ENCODE assay signal across 8 mouse cellular contexts in the genomic region with DNA sequence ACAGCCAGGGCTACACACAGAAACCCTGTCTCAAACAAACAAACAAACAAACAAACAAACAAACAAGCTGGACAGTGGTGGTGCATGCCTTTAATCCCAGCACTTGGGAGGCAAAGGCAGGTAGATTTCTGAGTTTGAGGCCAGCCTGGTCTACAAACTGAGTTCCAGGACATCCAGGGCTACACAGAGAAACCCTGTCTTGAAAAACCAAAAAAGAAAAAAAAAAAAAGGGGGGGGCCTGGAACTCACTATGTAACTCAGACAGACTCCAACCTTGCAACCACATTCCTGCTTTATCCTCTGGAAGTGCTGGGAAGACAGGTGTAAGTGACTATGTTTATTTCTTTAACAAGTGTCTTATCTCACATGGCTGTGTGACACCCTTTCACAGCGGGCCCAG. TPM values are rescaled to one million over a fixed set of nuclear protein-coding genes. Genes with fewer than 3 reads are reported as not detected.
DNase-seq lines count a peak whose midpoint lies in the region; ATAC-seq lines count a peak whose summit lies in the region.
"Not testable (repeated sequence)": the region's sequence is repeated elsewhere in the genome, so short reads cannot be mapped to it uniquely, and the experiment has no call there.

A gene (plus strand): TSS at position 301 of the 400 bp plus-strand sequence.

- WGBS in forebrain, embryonic 10.5 days, result 70% methylated on average over 1 of the region's 1 CpGs
- WGBS in heart, embryonic 13.5 days, result 38% methylated on average over 1 of the region's 1 CpGs
- WGBS in intestine, embryonic 16.5 days, result 69% methylated on average over 1 of the region's 1 CpGs
- 20% methylated on average over 1 of the region's 1 CpGs for WGBS in liver, embryonic 15.5 days (ENCODE audit: insufficient replicate concordance)
- 65% methylated on average over 1 of the region's 1 CpGs for WGBS in midbrain, embryonic 15.5 days
- 46% methylated on average over 1 of the region's 1 CpGs for WGBS in stomach, embryonic 16.5 days

- H3K36me3 ChIP-seq in forebrain, embryonic 10.5 days (replicated peaks); heart, embryonic 13.5 days; intestine, embryonic 16.5 days (ENCODE audit: control insufficient read depth, insufficient read depth, low read length); liver, embryonic 15.5 days (replicated peaks); midbrain, embryonic 15.5 days (replicated peaks); stomach, embryonic 16.5 days (ENCODE audit: control insufficient read depth, insufficient read depth, low read length): not testable (repeated sequence)

- H3K27ac ChIP-seq in forebrain, embryonic 10.5 days, result peak within 1 kb of the TSS; percentile 99
- H3K27ac ChIP-seq in heart, embryonic 13.5 days (replicated peaks), result peak within 1 kb of the TSS; percentile 99
- peak within 1 kb of the TSS; percentile 63 for H3K27ac ChIP-seq in intestine, embryonic 16.5 days (ENCODE audit: low read length)
- H3K27ac ChIP-seq in liver, embryonic 15.5 days (replicated peaks), result peak within 1 kb of the TSS; percentile 97
- H3K27ac ChIP-seq in midbrain, embryonic 15.5 days, result peak within 1 kb of the TSS; percentile 96
- peak within 1 kb of the TSS; percentile 59 for H3K27ac ChIP-seq in stomach, embryonic 16.5 days (ENCODE audit: low read length)

- intact Hi-C loops in left cerebral cortex, postnatal 10 days (cut with DNase I), result not testable (repeated sequence)

- not testable (repeated sequence) for ATAC-seq in heart, embryonic 13.5 days (ENCODE audit: extremely low read depth, insufficient number of reproducible peaks, low FRiP score, low TSS enrichment); intestine, embryonic 16.5 days; liver, embryonic 15.5 days (ENCODE audit: insufficient read depth); midbrain, embryonic 15.5 days (replicated peaks); stomach, embryonic 16.5 days (ENCODE audit: insufficient read depth, low FRiP score)

- peak within 1 kb of the TSS; percentile 89 for H3K4me3 ChIP-seq in forebrain, embryonic 10.5 days
- peak within 1 kb of the TSS; percentile 76 for H3K4me3 ChIP-seq in heart, embryonic 13.5 days
- peak within 1 kb of the TSS; percentile 82 for H3K4me3 ChIP-seq in intestine, embryonic 16.5 days (ENCODE audit: low read length)
- peak within 1 kb of the TSS; percentile 92 for H3K4me3 ChIP-seq in liver, embryonic 15.5 days (replicated peaks)
- peak within 1 kb of the TSS; percentile 76 for H3K4me3 ChIP-seq in midbrain, embryonic 15.5 days
- H3K4me3 ChIP-seq in stomach, embryonic 16.5 days (replicated peaks; ENCODE audit: low read length), result peak within 1 kb of the TSS; percentile 78

- H3K9me3 ChIP-seq in forebrain, embryonic 10.5 days; heart, embryonic 13.5 days; intestine, embryonic 16.5 days (ENCODE audit: control insufficient read depth, low read length); liver, embryonic 15.5 days (replicated peaks); midbrain, embryonic 15.5 days; stomach, embryonic 16.5 days (replicated peaks; ENCODE audit: control insufficient read depth, low read length): not testable (repeated sequence)

- peak within 1 kb of the TSS; percentile 94 for H3K9ac ChIP-seq in heart, embryonic 13.5 days
- H3K9ac ChIP-seq in intestine, embryonic 16.5 days (ENCODE audit: low read depth, low read length), result peak within 1 kb of the TSS; percentile 98
- peak within 1 kb of the TSS; percentile 97 for H3K9ac ChIP-seq in liver, embryonic 15.5 days
- peak within 1 kb of the TSS; percentile 80 for H3K9ac ChIP-seq in midbrain, embryonic 15.5 days
- peak within 1 kb of the TSS; percentile 78 for H3K9ac ChIP-seq in stomach, embryonic 16.5 days (ENCODE audit: low read length)

- peak within 1 kb of the TSS; percentile 99 for H3K4me2 ChIP-seq in heart, embryonic 13.5 days
- peak within 1 kb of the TSS; percentile 98 for H3K4me2 ChIP-seq in intestine, embryonic 16.5 days (ENCODE audit: low read depth, low read length)
- H3K4me2 ChIP-seq in liver, embryonic 15.5 days, result peak within 1 kb of the TSS; percentile 100
- peak within 1 kb of the TSS; percentile 99 for H3K4me2 ChIP-seq in midbrain, embryonic 15.5 days
- peak within 1 kb of the TSS; percentile 100 for H3K4me2 ChIP-seq in stomach, embryonic 16.5 days (ENCODE audit: low read depth, low read length)

- H3K27me3 ChIP-seq in forebrain, embryonic 10.5 days (ENCODE audit: poor library complexity, severe bottlenecking), result peaks cover 11% of the 10 kb centered on the region; the same call in 1 of the 2 replicates
- not testable (repeated sequence) for H3K27me3 ChIP-seq in heart, embryonic 13.5 days (replicated peaks); intestine, embryonic 16.5 days (replicated peaks; ENCODE audit: control insufficient read depth, insufficient read depth, low read length); midbrain, embryonic 15.5 days (replicated peaks); stomach, embryonic 16.5 days (ENCODE audit: control insufficient read depth, insufficient read depth, low read length)
- peaks cover 21% of the 10 kb centered on the region for H3K27me3 ChIP-seq in liver, embryonic 15.5 days

- not testable (repeated sequence) for DNase-seq in adrenal gland, postnatal 25 days; forebrain, embryonic 10.5 days (ENCODE audit: extremely low spot score, low spot score); left cerebral cortex, postnatal 10 days (ENCODE audit: extremely low spot score in 1 of 2, low spot score in 2 of 2)

- peaks cover 49% of the 10 kb centered on the region for H3K4me1 ChIP-seq in forebrain, embryonic 10.5 days
- peaks cover 44% of the 10 kb centered on the region for H3K4me1 ChIP-seq in heart, embryonic 13.5 days
- peaks cover 34% of the 10 kb centered on the region for H3K4me1 ChIP-seq in intestine, embryonic 16.5 days (ENCODE audit: control insufficient read depth, insufficient read depth, low read length)
- H3K4me1 ChIP-seq in liver, embryonic 15.5 days (replicated peaks), result peaks cover 66% of the 10 kb centered on the region
- H3K4me1 ChIP-seq in midbrain, embryonic 15.5 days, result peaks cover 44% of the 10 kb centered on the region
- peaks cover 27% of the 10 kb centered on the region for H3K4me1 ChIP-seq in stomach, embryonic 16.5 days (ENCODE audit: control insufficient read depth, insufficient read depth, low read length)

RNA-seq across cellular contexts. Expression of the gene that starts here (rescaled TPM):
- 6.8 and 11.5 TPM in 2 replicates for total RNA-seq in adrenal gland, postnatal 25 days (2021)
- 16.4 and 18.8 TPM in 2 replicates for polyA plus RNA-seq in forebrain, embryonic 10.5 days (2016; fragmentation: Nextera tagmentation; extraction: Ambion mirVana)
- 8.2 and 8.8 TPM in 2 replicates for polyA plus RNA-seq in heart, embryonic 13.5 days (2015; fragmentation: Nextera tagmentation; extraction: Ambion mirVana)
- 6.2 and 6.6 TPM in 2 replicates for polyA plus RNA-seq in intestine, embryonic 16.5 days (2015; fragmentation: Nextera tagmentation; extraction: Ambion mirVana)
- 10 to 100 TPM; 30.1 to 34.6 TPM for total RNA-seq in left cerebral cortex, postnatal 10 days (2021)
- 4.1 and 5.9 TPM in 2 replicates for polyA plus RNA-seq in liver, embryonic 15.5 days (2015; fragmentation: Nextera tagmentation; extraction: Ambion mirVana)
- polyA plus RNA-seq in midbrain, embryonic 15.5 days (2015; fragmentation: Nextera tagmentation; extraction: Ambion mirVana), result 32.0 and 35.0 TPM in 2 replicates
- polyA plus RNA-seq in stomach, embryonic 16.5 days (2015; fragmentation: Nextera tagmentation; extraction: Ambion mirVana), result 3.7 and 4.1 TPM in 2 replicates
